Mouse (Mus musculus) ES-E14 (cell line): Measurements from ENCODE around the gene Phf1.

Experiments used
- CHD2 ChIP-seq: IDR thresholded peaks from 2 replicates; pipeline ENCODE4 v1.6.1; 2014; ENCODE audit warnings: mild to moderate bottlenecking, low read depth, low read length, inconsistent platforms
- HCFC1 ChIP-seq: IDR thresholded peaks from 2 replicates; pipeline ENCODE4 v1.6.1; 2012; ENCODE audit warnings: low read length, inconsistent platforms, borderline replicate concordance; ENCODE audit not compliant: insufficient read depth
- ZC3H11A ChIP-seq: IDR thresholded peaks from 2 replicates; pipeline ENCODE4 v1.6.1; 2012; ENCODE audit warnings: low read depth, mild to moderate bottlenecking, inconsistent platforms, low read length, borderline replicate concordance
- ZNF384 ChIP-seq: IDR thresholded peaks from 2 replicates; pipeline ENCODE4 v1.6.1; 2012; ENCODE audit warnings: low read depth, low read length, inconsistent platforms

GRCm38 (mm10) chr17:26959815-26960214 lies 27.0 kb downstream of the Phf1 start:
- TF ChIP-seq CHD2 (no peak), HCFC1 (no peak), ZC3H11A (no peak), ZNF384 (no peak)
